ENCODE assay signal across 11 mouse cellular contexts in genomic region chr6:82844432-82844831, GRCm38 (mm10).
DNase-seq lines count a peak whose midpoint lies in the region; ATAC-seq lines count a peak whose summit lies in the region.
"Had no signal": no experiment of that assay in that cellular context is flagged by ENCODE, and none has a peak within 500 bp of the region (broad histone marks: within the 10 kb centered on the region; RNA-seq: fewer than 3 reads in every experiment).

No protein-coding gene starts in this region.

- 60% methylated on average over 3 of the region's 3 CpGs for WGBS in hindbrain, embryonic 10.5 days
- WGBS in hindbrain, embryonic 12.5 days: 62% methylated on average over 3 of the region's 3 CpGs

- no peaks in the 10 kb centered on the region; the same call in 1 of the 2 replicates for H3K4me1 ChIP-seq in hindbrain, embryonic 10.5 days (replicated peaks)
- H3K4me1 ChIP-seq in hindbrain, embryonic 12.5 days: no peaks in the 10 kb centered on the region
- H3K4me1 ChIP-seq: liver, embryonic 13.5 days had no signal

- ATAC-seq in hindbrain, embryonic 12.5 days (ENCODE audit: low FRiP score): no peak
- peak; percentile 65 for ATAC-seq in megakaryocyte progenitor cell, adult 5-6 weeks (replicated peaks; ENCODE audit: poor library complexity)
- ATAC-seq: activated CD4-positive, CD25-positive, alpha-beta regulatory T cell, adult 4 months had no signal

- peak; percentile 35 for DNase-seq in hindbrain, embryonic 10.5 days (ENCODE audit: low spot score)
- DNase-seq in B cell, adult 2 months: peak; percentile 3 to 9
- DNase-seq in ZHBTc4 (ENCODE audit: low read depth, low spot score): peak; percentile 70
- DNase-seq in layer of hippocampus, adult 9-10 months (ENCODE audit: low spot score): no peak
- no peak for DNase-seq in spleen, postnatal 14 days (ENCODE audit: low spot score in 2 of 2)
- no peak for DNase-seq in spleen, postnatal 36 days (ENCODE audit: low spot score in 2 of 2)
- DNase-seq: liver, embryonic 13.5 days; right cerebral cortex, postnatal 14 days had no signal

- no peaks in the 10 kb centered on the region for H3K36me3 ChIP-seq in hindbrain, embryonic 10.5 days
- no peaks in the 10 kb centered on the region for H3K36me3 ChIP-seq in hindbrain, embryonic 12.5 days
- H3K36me3 ChIP-seq: liver, embryonic 13.5 days had no signal

- H3K4me3 ChIP-seq in hindbrain, embryonic 10.5 days: no peak overlapping the region
- H3K4me3 ChIP-seq in hindbrain, embryonic 12.5 days: no peak overlapping the region
- H3K4me3 ChIP-seq: liver, embryonic 13.5 days had no signal

- no peak overlapping the region for H3K9ac ChIP-seq in hindbrain, embryonic 12.5 days
- H3K9ac ChIP-seq: liver, embryonic 13.5 days had no signal

- H3K4me2 ChIP-seq in hindbrain, embryonic 12.5 days (replicated peaks): no peak overlapping the region
- H3K4me2 ChIP-seq: liver, embryonic 13.5 days had no signal

- H3K9me3 ChIP-seq in hindbrain, embryonic 10.5 days: peaks cover 7% of the 10 kb centered on the region; the same call in 1 of the 2 replicates
- H3K9me3 ChIP-seq in hindbrain, embryonic 12.5 days (replicated peaks): no peaks in the 10 kb centered on the region
- H3K9me3 ChIP-seq: liver, embryonic 13.5 days had no signal

- H3K27ac ChIP-seq in hindbrain, embryonic 10.5 days: no peak overlapping the region
- H3K27ac ChIP-seq in hindbrain, embryonic 12.5 days: no peak overlapping the region
- H3K27ac ChIP-seq: liver, embryonic 13.5 days had no signal

- H3K27me3 ChIP-seq in hindbrain, embryonic 10.5 days (ENCODE audit: insufficient read depth, poor library complexity, severe bottlenecking): no peaks in the 10 kb centered on the region
- no peaks in the 10 kb centered on the region for H3K27me3 ChIP-seq in hindbrain, embryonic 12.5 days
- H3K27me3 ChIP-seq: liver, embryonic 13.5 days had no signal

Comparison
In these comparisons a context has a peak if more than half of its experiments do, and no peak if none do; other contexts are left out.
1. DNase-seq: peak in hindbrain, embryonic 10.5 days (single experiment), B cell, adult 2 months (2 of 2) and ZHBTc4 (single experiment); none in layer of hippocampus, adult 9-10 months (single experiment), spleen, postnatal 14 days (0 of 2) and spleen, postnatal 36 days (0 of 2).